Mouse (Mus musculus) gastrocnemius, adult 18-20 months (tissue): ENCODE results near the gene Tspear. TPM values are rescaled to one million over a fixed set of nuclear protein-coding genes. Genes with fewer than 3 reads are reported as not detected.
"Not testable (repeated sequence)": the region's sequence is repeated elsewhere in the genome, so short reads cannot be mapped to it uniquely, and the experiment has no call there.

ENCODE experiments used
- DNase-seq: peaks from one replicate; pipeline ENCODE4 v3.0.0; 2021; ENCODE audit warnings: low spot score
- long read RNA-seq, 2 experiments: library from polyadenylated mRNA; stranded (forward); transcript quantifications; one replicate each; pipeline ENCODE4 v2.0.0; 2021
- total RNA-seq, 2 experiments: library from RNA; stranded (reverse); gene quantifications; 2 replicates each; pipeline ENCODE4 v1.2.3; 2021

Tspear gene
- total RNA-seq = not detected
- long read RNA-seq, experiment 1 = 0 reads
- long read RNA-seq, experiment 2 = 0 reads

- no peak for DNase-seq
Observed at GRCm38 (mm10) chr10:77685895-77686664, at the start of gene Tspear. Tspear (plus strand) TSS chr10:77686569.

- no peak for DNase-seq
Observed at GRCm38 (mm10) chr10:77638956-77639355, 47.4 kb upstream of the Tspear start.

GRCm38 (mm10) chr10:77643160-77643559 is 43.2 kb upstream of the Tspear start:
- no peak for DNase-seq

GRCm38 (mm10) chr10:77645571-77645970 is 40.8 kb upstream of the Tspear start:
- no peak for DNase-seq

- no peak for DNase-seq
Observed at GRCm38 (mm10) chr10:77647461-77647860, 38.9 kb upstream of the Tspear start.

GRCm38 (mm10) chr10:77647901-77648300 is 38.5 kb upstream of the Tspear start:
- DNase-seq = no peak

- DNase-seq = no peak
Observed at GRCm38 (mm10) chr10:77652046-77652445, 34.3 kb upstream of the Tspear start.

- DNase-seq = no peak
Observed at GRCm38 (mm10) chr10:77658286-77658994, 27.9 kb upstream of the Tspear start.

- DNase-seq = no peak
Observed at GRCm38 (mm10) chr10:77663949-77664665, 22.3 kb upstream of the Tspear start.

GRCm38 (mm10) chr10:77666342-77666741 is 20.0 kb upstream of the Tspear start:
- no peak for DNase-seq

GRCm38 (mm10) chr10:77667402-77667801 is 19.0 kb upstream of the Tspear start:
- DNase-seq = no peak

- no peak for DNase-seq
Observed at GRCm38 (mm10) chr10:77670710-77671109, 15.7 kb upstream of the Tspear start.

- no peak for DNase-seq
Observed at GRCm38 (mm10) chr10:77671519-77671918, 14.8 kb upstream of the Tspear start.

GRCm38 (mm10) chr10:77673765-77674164 is 12.6 kb upstream of the Tspear start:
- DNase-seq = no peak

GRCm38 (mm10) chr10:77677562-77677961 is 8.8 kb upstream of the Tspear start:
- DNase-seq = no peak

- DNase-seq = no peak
Observed at GRCm38 (mm10) chr10:77682994-77683393, 3.4 kb upstream of the Tspear start.

- no peak for DNase-seq
Observed at GRCm38 (mm10) chr10:77684181-77684580, 2.2 kb upstream of the Tspear start.

- DNase-seq = no peak
Observed at GRCm38 (mm10) chr10:77687021-77687420, 652 bp downstream of the Tspear start.

- DNase-seq = not testable (repeated sequence)
Observed at GRCm38 (mm10) chr10:77690356-77690807, 4.0 kb downstream of the Tspear start, which contains the start of gene Gm19402. Gm19402 (minus strand) TSS chr10:77690757.

GRCm38 (mm10) chr10:77697133-77697532 is 10.8 kb downstream of the Tspear start, which contains the start of gene Gm9508:
Gm9508 (minus strand) TSS chr10:77697233.
- DNase-seq = no peak

- no peak for DNase-seq
Observed at GRCm38 (mm10) chr10:77706326-77706725, 20.0 kb downstream of the Tspear start, which contains the start of gene Gm10272. Gm10272 (plus strand) TSS chr10:77706626.

GRCm38 (mm10) chr10:77709831-77710230 is 23.5 kb downstream of the Tspear start:
- DNase-seq = no peak
